Mouse (Mus musculus) adrenal gland, postnatal 36 days (tissue): Measurements from ENCODE around the gene Kcnk10. TPM values are rescaled to one million over a fixed set of nuclear protein-coding genes. Genes with fewer than 3 reads are reported as not detected.

Source experiments
- DNase-seq, 2 experiments: peaks; one replicate each; pipeline ENCODE4 v3.0.0; 2021; ENCODE audit warnings: mixed read lengths in 1 of 2
- total RNA-seq, 2 experiments: library from RNA; stranded (reverse); gene quantifications; 2 replicates each; pipeline ENCODE4 v1.2.3; 2021

Gene Kcnk10
- total RNA-seq, 2 experiments from 2014 or later: 0.03 to 0.10 TPM

- DNase-seq: no peak
Observed at GRCm38 (mm10) chr12:98571896-98572680, 6.0 kb downstream of the Kcnk10 start.

- no peak for DNase-seq
Observed at GRCm38 (mm10) chr12:98569380-98569779, 8.7 kb downstream of the Kcnk10 start.

DNA sequence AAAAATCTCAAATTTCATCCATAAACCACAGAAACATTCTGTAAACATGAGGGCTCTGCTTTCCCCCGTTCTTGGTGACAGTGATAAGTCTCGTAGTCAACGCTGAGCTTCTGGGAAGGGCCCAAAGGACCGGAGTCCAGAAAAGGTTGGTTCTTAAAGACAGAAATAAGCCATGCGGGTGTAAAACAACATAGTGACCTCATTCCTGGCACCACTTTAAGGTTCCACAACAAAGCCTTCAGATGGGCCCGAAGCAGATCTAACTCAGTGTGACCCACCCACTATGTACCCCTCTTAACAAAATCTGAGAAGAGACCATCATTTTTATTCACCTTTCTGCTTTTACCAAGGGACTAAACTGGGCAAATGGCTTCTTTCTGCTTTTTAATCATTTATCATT lies 10.2 kb downstream of the Kcnk10 start:
- DNase-seq: no peak

GRCm38 (mm10) chr12:98564383-98564782 lies 13.7 kb downstream of the Kcnk10 start:
- DNase-seq: no peak

DNA sequence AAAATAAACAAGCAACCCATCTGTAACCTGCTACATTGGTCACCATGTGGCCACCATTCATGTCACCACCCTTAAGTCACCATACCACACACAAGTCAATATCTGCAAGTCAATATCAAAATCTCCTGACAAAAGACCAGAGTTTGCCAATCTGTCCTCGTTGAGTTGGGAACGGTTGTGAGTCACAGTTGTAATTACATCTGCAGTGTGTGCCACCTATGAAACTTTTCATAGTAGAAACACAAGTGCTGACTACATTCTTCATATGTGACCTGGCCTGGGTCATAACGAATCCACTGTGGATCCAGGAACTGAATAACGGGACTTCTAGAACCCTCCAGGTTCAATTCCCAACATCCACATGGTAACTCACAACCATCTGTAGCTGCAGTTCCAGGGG lies 14.8 kb downstream of the Kcnk10 start:
- no peak for DNase-seq

- DNase-seq: no peak
Observed at GRCm38 (mm10) chr12:98562341-98562977, 15.7 kb downstream of the Kcnk10 start.

- DNase-seq: no peak
Observed at GRCm38 (mm10) chr12:98560038-98560437, 18.1 kb downstream of the Kcnk10 start.

GRCm38 (mm10) chr12:98557013-98557677 lies 21.0 kb downstream of the Kcnk10 start:
- no peak for DNase-seq

- no peak for DNase-seq
Observed at GRCm38 (mm10) chr12:98549981-98550380, 28.1 kb downstream of the Kcnk10 start.

- DNase-seq: no peak
Observed at GRCm38 (mm10) chr12:98548141-98548540, 30.0 kb downstream of the Kcnk10 start.

GRCm38 (mm10) chr12:98545875-98546274 lies 32.2 kb downstream of the Kcnk10 start:
- DNase-seq: no peak

GRCm38 (mm10) chr12:98545251-98545560 lies 32.9 kb downstream of the Kcnk10 start:
- no peak for DNase-seq

DNA sequence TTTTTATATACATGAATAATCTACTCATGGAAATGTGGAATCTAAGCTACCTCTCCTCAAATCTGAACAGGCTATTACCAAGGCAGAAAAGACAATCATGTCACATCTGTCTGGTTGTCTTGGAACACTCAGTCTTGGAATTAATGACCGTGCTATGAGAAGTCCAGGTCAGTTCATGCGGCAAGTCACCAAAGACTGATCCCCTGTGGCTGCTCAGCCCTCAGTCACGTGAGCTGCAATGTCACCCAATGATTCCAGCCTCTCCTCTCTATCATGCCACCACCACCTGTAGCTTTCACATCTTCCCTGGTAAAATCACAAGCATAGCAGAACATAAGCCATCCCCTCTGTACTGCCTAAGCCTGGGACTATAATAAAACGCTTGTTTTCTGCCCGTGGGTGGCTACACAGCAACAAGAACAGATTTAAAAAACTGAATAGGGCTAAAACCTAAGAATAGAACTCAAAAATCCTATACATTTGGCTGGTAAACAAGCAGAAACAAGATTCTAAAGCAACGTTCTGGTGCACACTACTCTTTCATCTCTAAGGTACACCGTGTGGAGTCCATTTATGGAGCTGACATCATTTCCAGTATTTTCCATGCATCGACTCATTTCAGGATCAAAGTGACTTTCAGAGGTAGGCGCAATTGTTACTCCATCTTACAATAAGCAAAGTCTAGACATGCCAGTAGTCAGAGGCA lies 33.4 kb downstream of the Kcnk10 start:
- no peak for DNase-seq

GRCm38 (mm10) chr12:98536760-98537159 lies 41.4 kb downstream of the Kcnk10 start:
- no peak for DNase-seq

DNA sequence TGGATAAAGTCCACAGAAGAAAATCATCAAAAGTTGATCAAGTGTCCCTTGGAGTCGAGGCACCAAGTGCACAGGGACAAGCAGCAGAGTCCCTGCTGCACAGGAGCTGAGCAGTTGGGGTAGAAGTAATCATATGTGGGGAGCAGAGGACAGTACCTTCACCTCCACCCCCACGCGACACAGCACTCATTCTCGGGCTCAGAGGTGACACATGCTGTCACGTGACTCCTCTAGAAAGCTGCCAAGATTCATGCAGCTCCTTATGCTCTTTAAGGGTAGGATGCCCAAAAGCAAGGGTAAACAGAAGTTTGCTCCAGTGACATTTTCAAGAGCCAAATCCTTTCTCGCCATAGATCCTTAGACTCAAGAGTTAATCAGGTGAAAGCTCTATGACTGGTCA lies 42.1 kb downstream of the Kcnk10 start:
- no peak for DNase-seq

DNA sequence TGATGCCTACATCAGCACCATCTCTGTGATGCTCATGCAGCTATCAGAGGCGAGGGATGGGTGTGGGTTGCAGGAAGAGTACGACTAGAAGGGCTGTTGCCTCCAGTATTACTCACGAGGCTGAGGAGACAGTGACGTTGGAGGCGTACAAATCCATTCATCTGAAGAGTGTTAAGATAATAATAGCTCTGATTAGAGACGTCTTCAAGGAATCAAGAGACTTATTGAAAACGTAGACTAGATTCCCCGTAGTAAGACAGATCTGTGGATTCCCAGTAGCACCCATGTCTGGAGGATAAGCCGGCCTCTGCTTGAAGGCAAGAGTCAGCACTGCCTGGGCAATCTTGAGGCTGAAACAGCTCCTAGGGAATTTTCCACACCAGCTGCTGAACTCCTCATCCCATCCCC lies 42.6 kb downstream of the Kcnk10 start:
- DNase-seq: no peak

DNA sequence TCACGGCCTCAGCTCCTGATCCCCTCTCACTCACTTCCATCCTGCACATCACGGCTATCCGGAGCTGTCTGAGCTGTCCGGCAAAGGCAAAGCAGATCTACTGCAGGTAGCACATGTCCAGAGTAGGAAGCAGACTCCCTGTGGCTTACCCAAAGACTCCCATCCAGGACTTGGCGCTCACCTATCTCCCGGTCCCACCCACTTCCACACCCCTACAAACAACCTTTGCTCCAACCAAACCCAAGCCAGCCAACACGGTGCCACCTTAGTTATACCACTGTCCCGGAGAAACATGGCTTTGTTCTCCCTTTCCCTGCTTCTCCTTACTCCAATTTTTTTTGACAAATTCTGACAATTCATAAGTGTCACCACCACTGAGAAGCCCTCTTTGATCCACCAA lies 49.5 kb downstream of the Kcnk10 start:
- DNase-seq: no peak

DNA sequence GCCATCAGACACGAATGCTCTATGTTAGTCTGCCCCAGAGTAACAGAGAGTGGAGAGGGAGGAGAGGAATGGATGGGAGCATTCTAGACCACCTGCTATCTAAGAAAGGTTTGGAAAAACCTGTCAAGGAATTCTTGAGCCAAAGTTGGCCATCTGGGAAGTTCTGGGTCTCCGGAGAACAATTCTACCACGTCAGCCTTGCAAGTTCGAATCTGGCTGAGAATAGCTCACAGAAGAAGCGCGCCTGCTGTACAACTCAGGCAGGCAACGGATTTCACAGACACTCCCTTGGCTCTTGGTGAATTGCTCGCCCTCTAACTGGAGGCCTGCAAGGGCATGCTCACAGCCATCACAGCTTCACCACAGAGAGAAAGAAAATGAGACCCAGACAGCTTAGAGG lies 52.7 kb downstream of the Kcnk10 start:
- DNase-seq: no peak

DNA sequence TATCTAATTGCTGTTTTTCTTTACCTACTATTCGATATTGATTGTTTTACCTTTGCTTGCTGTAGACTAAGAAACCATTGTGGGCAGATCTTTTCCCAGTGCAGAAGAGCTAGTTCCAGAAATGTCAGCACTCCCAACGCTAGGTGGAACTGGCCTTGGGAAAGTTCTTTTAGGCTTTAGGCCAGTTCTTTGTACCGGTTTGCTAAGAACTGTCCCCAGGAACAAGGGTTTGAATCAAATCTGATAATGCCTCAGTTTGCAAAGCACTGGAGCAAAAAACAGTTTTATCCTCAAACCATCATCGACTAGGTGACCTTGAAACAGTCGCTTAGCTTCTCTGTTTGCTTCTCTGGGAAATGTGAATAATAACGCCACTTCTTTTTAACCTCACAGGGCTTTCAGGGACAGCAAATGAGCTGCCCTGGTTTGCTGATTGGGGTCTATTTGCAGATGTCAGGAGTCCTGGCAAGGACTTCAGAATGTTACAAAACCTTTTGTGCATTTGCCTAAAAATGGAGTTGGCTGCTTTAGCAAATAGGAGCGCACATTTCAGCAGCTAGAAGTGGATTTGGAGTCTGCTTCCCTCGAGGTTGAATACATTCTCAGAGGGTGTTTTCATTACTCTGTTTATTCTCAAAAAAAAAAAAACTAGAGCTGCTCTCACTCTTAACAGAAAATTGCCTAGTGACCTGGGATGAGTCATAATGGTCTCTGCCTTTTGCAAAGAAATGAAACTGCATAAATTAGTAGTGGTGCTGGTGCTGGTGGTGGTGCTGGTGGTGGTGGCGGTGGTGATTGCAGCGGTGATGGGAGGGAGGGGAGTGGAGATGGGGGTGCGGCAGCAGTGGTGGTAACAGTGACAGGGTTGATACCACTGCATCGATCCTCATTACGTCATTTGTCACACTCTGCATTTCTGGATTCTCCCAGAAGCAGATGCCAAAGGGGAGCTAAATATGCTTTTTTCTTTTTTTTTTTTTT lies 53.5 kb downstream of the Kcnk10 start:
- peak in 1 of 2 experiments; percentile 4 for DNase-seq

- DNase-seq: no peak
Observed at GRCm38 (mm10) chr12:98521311-98521710, 56.8 kb downstream of the Kcnk10 start.

DNA sequence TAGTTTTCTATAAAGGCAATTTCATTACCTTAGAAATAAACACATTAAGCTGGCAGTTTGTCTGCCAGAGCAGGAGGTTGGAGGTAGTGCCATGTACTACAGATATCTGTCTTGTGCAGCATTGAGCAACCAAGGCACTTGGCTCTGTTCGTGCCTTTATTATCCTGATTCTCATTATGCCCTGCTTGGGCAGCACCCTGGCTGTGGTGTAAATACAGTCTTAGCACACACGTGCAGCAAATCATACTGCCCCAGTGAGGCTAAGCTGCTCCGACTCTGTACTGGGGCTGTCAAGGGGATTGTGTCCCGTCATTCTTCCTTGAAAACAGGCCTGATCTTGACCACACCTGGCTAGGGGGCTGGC lies 57.6 kb downstream of the Kcnk10 start:
- DNase-seq: no peak
